Mouse (Mus musculus) brown adipose tissue, adult 24 weeks (tissue): ENCODE measurements around the gene C730034F03Rik. TPM values are rescaled to one million over a fixed set of nuclear protein-coding genes. Genes with fewer than 3 reads are reported as not detected.
A peak's percentile ranks its signal among the peaks of the same experiment; 100 is the strongest.

Source experiments
- H3K27ac ChIP-seq: fragments of 200-500 bp; replicated peaks from 2 replicates; pipeline ENCODE4 v1.5.1; 2012; ENCODE audit warnings: low read depth, mild to moderate bottlenecking, low read length
- H3K4me1 ChIP-seq: fragments of 200-500 bp; 2 replicates; pipeline ENCODE4 v1.6.1; 2012; ENCODE audit warnings: low read length, mixed read lengths; ENCODE audit not compliant: control insufficient read depth, insufficient read depth, insufficient read length
- H3K4me3 ChIP-seq: fragments of 200-500 bp; 2 replicates; pipeline ENCODE4 v1.5.1; 2012; ENCODE audit warnings: low read depth, mild to moderate bottlenecking, low read length, moderate library complexity; ENCODE audit not compliant: insufficient read depth
- polyA plus RNA-seq: library from polyadenylated mRNA; stranded (reverse); fragments of >200 nt; gene quantifications from 2 replicates; pipeline ENCODE4 v1.2.4, GENCODE M21; 2012; ENCODE audit not compliant: missing spikeins, insufficient read depth, insufficient read length

C730034F03Rik gene
- 1.1 and 2.4 TPM in 2 replicates for polyA plus RNA-seq

DNA sequence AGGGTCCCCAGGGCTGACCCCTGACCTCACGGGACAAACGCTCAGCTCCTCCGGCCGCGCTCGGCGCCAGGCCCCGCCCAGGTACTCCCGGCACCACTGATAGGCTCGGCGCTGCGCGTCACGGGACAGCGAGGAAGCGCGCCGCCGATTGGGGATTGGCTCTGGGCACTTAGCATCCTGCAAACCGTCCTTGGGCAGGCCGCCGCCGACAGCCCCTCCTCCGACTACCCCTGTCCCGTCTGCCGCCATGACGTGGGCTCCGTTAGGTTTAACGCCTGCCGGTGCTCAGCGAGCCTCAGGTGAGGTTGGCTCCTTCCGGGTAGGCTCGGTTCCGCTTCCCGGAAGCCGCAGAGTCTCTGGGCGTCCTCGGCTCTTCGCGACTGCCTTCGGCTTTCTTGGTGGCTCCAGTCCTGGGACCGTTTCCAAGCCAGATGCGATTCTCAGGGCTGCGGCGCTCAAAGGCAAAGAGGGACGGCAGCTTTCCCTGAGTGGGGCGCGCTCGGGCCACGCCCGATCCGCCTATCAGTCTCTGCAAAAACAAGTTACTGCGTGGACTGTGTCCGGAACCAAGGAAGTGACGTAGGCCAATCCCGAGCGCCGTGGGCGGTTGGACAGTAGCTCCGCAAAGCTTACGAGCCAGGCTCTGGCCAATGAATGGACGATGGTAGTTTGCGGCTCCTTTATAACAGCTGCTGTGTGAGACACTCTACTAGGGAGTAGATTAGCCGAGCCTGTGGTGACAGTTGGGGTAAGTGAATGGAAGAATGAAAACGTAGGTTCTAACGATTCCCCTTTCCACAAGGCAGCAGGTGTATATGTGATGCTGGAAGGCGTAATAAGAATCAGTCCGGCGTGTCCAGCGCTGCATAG, at the start of gene C730034F03Rik, which contains the start of the genes Gm44502 and Chkb:
TSS of gene C730034F03Rik (plus strand) at position 238 of the 870 bp plus-strand sequence.
TSS of gene Gm44502 (minus strand) at position 345 of the 870 bp plus-strand sequence.
TSS of gene Chkb (minus strand) at position 557 of the 870 bp plus-strand sequence.
- Histone ChIP-seq H3K4me3 (peak within 1 kb of the TSS; percentile 91), H3K4me1 (peaks cover 5% of the 10 kb centered on the region; the same call in 1 of the 2 replicates), H3K27ac (peak within 1 kb of the TSS; percentile 99)

DNA sequence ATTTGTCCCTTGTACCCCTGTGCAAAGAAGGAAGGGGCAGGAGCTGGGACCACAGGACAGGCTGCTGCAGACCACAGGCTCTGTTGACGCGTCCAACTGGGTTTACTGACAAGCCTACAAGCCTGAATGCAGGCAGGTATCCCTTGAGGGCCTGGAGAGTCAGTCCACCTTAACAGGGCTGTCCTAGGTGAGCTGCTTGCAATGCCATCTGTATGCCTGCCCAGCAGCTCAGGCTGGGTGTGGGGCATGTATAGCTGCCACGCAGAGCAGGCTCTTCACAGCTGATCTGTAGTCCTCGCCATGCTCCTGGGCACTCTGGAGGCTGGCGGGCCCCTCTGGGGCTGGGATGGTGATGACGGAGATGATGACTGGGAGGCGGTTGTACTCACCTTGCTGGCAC, 44.8 kb upstream of the C730034F03Rik start, which contains the start of gene Klhdc7b:
TSS of gene Klhdc7b (plus strand) at position 301 of the 400 bp plus-strand sequence.
- no peak within 1 kb of the TSS for H3K4me3 ChIP-seq
- no peak within 1 kb of the TSS for H3K27ac ChIP-seq
- no peaks in the 10 kb centered on the region for H3K4me1 ChIP-seq

DNA sequence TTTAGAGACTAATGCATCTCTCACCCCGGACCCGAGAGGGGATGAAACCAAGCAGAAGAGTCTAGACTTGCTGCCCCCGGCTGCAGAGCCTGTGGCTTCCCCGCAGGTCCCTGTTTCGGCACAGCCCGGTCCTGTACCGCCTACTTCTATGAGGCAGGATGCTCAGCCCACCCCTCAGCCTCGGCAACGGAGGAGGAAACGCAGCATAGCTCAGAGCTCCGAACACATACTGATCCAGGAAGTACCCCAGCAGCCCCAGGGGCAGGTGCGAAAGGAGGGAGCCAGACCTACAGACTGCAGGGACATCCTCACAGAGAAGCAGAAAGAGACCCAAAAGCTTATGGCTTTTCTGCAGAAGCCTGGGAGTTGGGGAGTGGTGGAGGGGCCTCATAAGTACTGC, 42.3 kb upstream of the C730034F03Rik start:
- Histone ChIP-seq H3K4me3 (no peak overlapping the region), H3K4me1 (no peaks in the 10 kb centered on the region), H3K27ac (no peak overlapping the region)

DNA sequence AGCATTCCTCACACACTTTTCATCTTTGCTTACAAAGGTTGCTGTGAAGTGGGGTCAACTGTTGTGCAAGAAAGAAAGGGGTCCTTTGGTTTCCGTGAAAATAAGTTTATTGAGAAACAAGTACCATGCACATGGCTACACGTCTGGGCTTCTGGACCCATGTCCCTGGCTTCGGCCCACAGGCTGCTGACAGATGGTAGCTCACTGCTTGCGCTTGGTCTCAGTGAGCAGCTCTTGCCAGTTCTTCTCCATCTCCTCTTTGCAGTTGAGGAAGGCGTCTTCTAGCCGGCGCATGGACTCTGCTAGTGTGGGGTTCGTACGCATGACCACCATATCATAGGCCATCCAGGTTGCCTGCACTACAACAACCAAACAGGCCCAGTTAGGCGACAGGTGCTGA, 39.3 kb upstream of the C730034F03Rik start:
- Histone ChIP-seq H3K27ac (no peak overlapping the region), H3K4me3 (no peak overlapping the region), H3K4me1 (no peaks in the 10 kb centered on the region)

DNA sequence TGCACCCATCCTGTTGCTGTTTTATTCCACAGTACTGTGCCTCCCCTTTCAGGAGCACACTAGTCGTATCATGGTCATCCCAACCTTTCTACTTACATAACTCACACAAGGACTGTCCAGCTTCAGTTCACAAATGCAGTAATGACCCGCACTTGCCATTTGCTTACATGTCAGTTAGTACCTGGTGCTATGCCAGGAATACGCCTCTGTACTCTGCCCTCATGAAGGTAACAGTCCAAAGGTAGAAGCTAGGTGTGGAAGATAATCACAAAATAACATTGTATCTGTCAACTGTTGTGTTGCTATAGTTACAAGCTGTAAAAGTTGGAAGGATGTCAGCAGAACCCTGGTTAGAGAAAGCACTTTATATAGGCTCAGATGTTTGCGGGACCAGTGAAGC, 32.5 kb upstream of the C730034F03Rik start:
- no peak overlapping the region for H3K27ac ChIP-seq
- no peak overlapping the region for H3K4me3 ChIP-seq
- H3K4me1 ChIP-seq = no peaks in the 10 kb centered on the region

DNA sequence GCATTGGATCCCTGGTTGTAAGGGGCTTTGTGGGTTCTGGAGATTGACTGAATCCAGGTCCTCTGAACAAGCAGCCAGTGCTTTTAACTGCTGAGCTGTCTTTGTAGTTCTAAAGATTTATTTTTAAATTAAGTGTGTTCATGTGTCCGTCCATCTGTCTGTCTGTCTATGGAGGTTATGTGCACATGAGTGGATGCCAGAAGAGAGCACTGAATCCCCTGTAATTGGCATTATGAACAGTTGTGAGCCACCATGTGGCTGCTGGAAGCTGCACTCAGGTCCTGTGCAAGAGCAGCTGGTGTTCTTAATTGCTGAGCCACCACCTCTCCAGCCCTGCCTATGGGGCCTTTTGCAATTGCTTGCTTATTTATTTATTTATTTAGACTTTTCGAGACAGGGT, 31.2 kb upstream of the C730034F03Rik start:
- Histone ChIP-seq H3K27ac (no peak overlapping the region), H3K4me3 (no peak overlapping the region), H3K4me1 (no peaks in the 10 kb centered on the region)

DNA sequence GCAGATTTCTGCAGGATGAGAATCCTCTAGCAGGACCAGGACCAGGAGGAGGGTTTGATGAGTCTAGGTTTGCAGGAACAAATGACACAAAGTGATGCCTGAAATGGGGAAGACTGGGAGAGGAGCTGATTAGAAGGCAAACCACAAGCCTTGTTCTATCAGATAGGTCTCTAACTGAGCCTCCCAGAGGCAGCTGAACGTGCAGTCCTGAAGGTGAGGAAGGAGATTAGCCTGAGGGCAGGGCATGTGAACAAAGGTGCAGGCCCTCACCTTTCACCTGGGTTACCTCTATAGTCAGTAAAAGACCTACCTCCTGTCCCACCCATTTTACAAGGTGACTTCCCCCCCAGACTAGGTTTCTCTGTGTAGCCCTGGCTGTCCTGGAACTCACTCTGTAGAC, 29.7 kb upstream of the C730034F03Rik start:
- H3K4me1 ChIP-seq = no peaks in the 10 kb centered on the region
- no peak overlapping the region for H3K4me3 ChIP-seq
- H3K27ac ChIP-seq = no peak overlapping the region

DNA sequence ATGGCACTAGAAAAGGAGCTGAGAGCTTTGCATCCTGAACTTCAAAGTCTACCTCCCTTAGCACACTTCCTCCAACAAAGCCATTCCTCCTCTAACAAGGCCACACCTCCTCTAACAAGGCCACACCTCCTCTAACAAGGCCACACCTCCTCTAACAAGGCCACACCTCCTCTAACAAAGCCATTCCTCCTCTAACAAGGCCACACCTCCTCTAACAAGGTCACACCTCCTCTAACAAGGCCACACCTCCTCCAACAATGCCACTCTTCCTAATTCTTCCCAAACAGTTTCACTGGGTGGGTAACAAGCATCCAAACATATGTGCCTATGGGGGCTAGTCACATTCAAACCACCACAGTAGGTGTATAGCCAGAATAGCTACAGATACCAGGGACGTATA, 26.9 kb upstream of the C730034F03Rik start:
- Histone ChIP-seq H3K27ac (no peak overlapping the region), H3K4me1 (no peaks in the 10 kb centered on the region), H3K4me3 (no peak overlapping the region)

DNA sequence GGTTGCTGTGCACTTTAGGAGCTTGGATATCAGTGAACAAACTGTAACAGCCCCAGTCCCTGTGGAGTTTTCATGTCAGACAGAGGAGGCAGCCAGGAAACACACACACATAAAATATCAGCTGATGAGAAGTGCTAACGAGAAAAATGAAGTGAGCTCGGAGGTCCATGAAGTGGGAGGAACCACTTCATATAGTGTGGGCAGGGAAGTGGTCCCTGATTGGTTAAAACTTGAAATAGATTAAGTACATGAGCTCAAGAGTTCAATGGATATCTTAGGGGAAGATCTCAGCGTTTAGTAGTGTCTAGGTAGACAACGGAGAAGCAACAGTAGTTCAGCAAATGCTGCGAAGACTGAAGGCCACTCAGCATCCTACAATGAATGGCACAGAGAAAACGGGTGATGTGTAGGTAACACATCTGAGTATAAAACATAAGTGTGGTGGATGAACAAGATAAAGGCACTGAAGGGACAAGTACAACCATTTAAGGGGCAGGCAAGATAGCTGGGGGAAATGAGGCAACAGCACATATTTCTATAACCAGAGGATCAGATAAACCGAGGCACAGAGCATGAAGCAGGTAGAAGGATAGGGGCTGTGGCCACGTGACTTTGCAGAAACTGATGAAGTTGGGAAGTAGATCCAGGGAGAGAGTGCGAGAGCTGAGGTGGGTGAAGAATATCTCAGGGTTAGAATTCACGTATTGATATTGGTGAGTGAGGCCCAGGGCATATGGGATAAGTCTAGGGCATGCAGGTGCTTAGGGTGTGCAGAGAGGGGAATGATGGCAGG, 24.4 kb upstream of the C730034F03Rik start:
- Histone ChIP-seq H3K27ac (no peak overlapping the region), H3K4me3 (no peak overlapping the region), H3K4me1 (no peaks in the 10 kb centered on the region)

DNA sequence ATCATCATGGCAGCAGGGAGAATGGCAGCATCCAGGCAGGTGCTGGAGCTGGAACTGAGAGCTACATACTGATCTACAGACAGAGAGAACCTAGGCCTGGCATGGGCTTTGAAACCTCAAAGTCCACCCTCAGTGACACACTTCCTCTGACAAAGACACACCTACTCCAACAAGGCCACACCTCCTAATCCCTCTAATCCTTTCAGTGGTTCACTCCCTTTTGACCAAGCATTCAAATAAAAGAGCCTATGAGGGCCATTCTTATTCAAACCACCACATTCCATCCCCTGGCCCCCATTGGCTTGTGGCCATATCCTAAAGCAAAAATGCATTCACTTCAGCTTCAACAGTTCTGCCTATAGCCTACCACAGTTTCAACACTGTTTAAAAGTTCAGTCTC, 22.7 kb upstream of the C730034F03Rik start:
- Histone ChIP-seq H3K4me1 (no peaks in the 10 kb centered on the region), H3K27ac (no peak overlapping the region), H3K4me3 (no peak overlapping the region)

DNA sequence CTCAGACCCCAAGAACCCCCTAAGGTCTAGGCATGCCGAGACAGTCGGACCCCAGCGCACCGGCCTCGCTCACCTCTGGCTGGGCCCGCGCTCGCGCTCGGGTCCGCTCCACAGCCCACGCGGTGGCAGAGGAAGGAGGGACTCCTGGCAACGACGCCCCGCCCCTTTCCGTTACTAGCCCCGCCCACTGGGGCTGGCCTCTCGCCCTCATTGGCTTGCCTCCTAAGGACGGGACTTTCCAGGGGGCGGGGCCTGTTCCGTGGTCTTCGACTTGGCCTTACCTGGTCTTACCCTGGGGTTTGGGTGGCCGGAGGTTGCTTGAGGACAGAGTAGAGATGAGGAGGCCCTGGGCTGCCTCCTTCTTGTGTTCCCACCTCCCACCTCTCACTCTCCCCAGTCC, 19.3 kb upstream of the C730034F03Rik start, which contains the start of gene Syce3:
TSS of gene Syce3 (minus strand) at position 386 of the 400 bp plus-strand sequence.
- no peak within 1 kb of the TSS for H3K4me3 ChIP-seq
- H3K4me1 ChIP-seq = no peaks in the 10 kb centered on the region
- H3K27ac ChIP-seq = no peak within 1 kb of the TSS

DNA sequence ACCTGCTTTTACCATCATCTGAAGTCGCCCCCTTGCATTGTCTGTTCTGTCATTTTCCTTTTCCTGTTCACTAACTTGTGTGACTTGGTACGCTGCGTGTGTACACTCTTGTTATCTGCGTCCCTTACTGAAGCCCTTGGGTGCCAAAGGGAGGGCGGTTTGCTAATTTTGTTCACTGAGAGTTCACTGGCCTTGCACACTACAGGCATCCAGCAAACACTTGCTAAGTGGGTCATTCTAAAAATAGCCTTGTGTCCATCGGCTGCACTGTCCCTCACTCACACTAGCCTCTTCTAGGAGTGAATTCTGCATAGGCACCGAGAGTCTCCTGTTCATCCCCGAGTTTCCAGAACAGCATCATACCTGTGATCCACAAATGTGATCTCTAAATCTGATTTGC, 14.1 kb upstream of the C730034F03Rik start:
- Histone ChIP-seq H3K4me3 (no peak overlapping the region), H3K4me1 (0 out of 2 replicates have a peak, but pooled peaks cover 2% of the 10 kb centered on the region), H3K27ac (0 out of 2 replicates have a peak overlapping the region, but pooled peaks have one; percentile 1)

DNA sequence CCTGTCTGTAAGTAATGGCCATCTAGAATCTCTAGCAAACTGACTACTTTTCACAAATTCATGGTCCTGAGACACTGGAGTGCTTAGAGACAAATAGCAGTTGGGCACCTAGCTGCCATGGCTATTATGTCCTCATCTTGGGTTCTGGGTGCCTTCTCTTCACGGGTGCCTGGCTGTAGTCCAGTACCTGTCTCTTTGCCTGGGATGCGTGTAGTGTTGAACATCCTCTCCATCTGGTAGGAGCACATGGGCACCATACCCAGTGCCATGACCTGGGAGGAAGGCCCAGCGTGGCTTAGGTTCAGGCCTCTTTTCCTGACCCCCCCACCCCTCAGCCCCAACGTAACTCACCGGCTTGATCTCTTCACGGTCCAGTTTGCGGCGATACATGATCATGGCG, 7.5 kb upstream of the C730034F03Rik start:
- H3K27ac ChIP-seq = peak overlapping the region; percentile 54
- peak overlapping the region; percentile 19 for H3K4me3 ChIP-seq
- peaks cover 5% of the 10 kb centered on the region; the same call in 1 of the 2 replicates for H3K4me1 ChIP-seq

DNA sequence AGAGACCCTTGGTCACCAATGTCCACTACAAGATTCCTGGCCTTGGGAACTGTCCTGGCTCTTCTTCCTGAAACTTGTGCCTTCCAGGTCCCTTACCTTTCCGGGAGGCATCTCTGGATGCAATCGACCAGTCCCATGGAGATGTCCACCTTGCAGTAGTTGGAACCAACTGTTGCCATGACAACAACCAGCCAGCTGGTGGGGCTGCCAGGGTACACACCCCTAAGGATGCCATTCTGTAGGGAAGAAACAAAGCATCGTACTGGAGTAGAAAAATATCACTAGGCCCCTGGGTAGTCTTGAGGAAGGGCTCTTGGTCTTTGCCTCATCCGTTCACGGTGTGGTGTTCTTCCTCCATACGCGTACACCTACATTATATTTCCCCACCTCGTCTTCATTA, 4.8 kb upstream of the C730034F03Rik start:
- Histone ChIP-seq H3K4me1 (peaks cover 5% of the 10 kb centered on the region), H3K4me3 (peak overlapping the region; percentile 75), H3K27ac (peak overlapping the region; percentile 97)

DNA sequence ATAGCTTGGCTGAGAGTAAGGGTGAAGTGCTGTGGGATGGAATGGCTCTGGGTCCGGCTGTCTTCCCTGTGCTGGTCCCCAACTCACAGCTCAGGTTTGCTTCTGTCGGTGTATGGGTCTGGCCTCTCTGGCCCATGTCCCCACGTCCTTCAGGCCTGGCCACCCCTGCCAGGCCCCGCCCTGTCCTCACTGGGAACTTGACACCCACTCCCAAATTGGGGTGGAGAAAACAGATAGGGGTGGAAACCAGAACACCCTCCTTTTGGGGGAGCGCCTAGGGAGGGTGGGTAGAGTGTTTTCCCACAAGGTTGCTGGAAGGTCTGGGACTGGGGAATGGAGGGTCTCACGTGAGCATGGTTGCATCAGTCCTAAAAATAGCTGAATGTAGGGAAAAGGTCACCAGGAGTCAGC, 3.7 kb upstream of the C730034F03Rik start, which contains the start of gene Cpt1b:
TSS of gene Cpt1b (minus strand) at position 153 of the 411 bp plus-strand sequence.
- no peaks in the 10 kb centered on the region; the same call in 1 of the 2 replicates for H3K4me1 ChIP-seq
- peak within 1 kb of the TSS; percentile 98 for H3K27ac ChIP-seq
- H3K4me3 ChIP-seq = peak within 1 kb of the TSS; percentile 75
